Mouse (Mus musculus): Measurements from ENCODE around the gene Gm20388. TPM values are rescaled to one million over a fixed set of nuclear protein-coding genes. Genes with fewer than 3 reads are reported as not detected.

Gene Gm20388
- polyA plus RNA-seq, 1 experiment, result 49.7 TPM

DNA sequence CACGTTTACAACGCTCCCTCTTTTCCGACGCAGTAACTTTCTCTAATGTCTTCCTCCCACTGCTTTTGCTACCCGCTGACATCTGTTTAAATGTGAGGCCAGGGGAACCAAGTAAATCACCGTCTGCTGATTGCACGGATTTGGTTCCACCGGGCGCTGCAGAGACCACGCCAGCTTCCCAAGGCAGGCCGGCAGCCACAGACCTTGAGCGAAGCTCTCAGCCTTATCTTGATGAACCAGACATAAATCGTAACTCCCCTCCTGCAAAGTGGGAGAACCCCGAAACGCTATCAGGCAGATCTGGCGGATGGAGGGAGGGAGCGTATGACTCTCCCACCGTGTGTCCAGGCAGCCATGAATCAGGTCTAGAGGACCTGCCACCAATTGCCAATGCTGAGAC is 1113.1 kb downstream of the Gm20388 start:
- TF ChIP-seq POLR2A (IDR thresholded peaks at IDR 0.05; ENCODE audit: low read depth, low read length) (no peak), CTCF (conservative IDR thresholded peaks at IDR 0.05; ENCODE audit: insufficient read depth, insufficient read length, low read depth, low read length) (no peak)
- H3K36me3 ChIP-seq (ENCODE audit: control insufficient read depth, insufficient read depth, low read length), result no peaks in the 10 kb centered on the region
- H3K4me1 ChIP-seq (ENCODE audit: control insufficient read depth, insufficient read depth, low read length), result no peaks in the 10 kb centered on the region
- no peaks in the 10 kb centered on the region for H3K27me3 ChIP-seq (replicated peaks; ENCODE audit: control insufficient read depth, insufficient read depth, low read length)
- 12% methylated on average over 18 of the region's 18 CpGs for WGBS
- H3K4me3 ChIP-seq (ENCODE audit: insufficient read depth, low read depth, low read length), result no peak overlapping the region
- H3K27ac ChIP-seq (ENCODE audit: insufficient read depth, low read depth, low read length), result no peak overlapping the region
- DNase-seq, result no peak

DNA sequence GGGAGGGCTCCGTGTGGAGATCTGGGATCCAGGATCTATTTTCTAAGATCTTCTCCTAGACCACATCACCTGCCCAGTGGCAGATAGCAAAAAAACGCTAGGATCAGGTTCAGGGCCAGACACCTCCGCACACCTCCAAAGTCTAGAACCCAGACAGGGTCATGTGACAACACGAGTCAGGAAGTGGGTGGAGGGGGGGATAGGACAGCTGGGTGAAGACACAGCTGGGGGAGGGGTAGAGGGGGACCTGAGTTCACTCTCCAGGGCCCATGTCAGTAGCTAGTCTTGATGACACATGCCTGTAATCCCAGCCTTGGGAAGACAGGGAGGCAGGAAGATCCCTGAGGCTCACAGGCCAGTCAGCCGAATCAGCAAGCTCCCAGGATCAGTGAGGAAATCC is 1114.8 kb downstream of the Gm20388 start:
- Histone ChIP-seq H3K27ac (ENCODE audit: insufficient read depth, low read depth, low read length) (no peak overlapping the region), H3K4me1 (ENCODE audit: control insufficient read depth, insufficient read depth, low read length) (no peaks in the 10 kb centered on the region), H3K27me3 (replicated peaks; ENCODE audit: control insufficient read depth, insufficient read depth, low read length) (no peaks in the 10 kb centered on the region), H3K4me3 (ENCODE audit: insufficient read depth, low read depth, low read length) (no peak overlapping the region), H3K36me3 (ENCODE audit: control insufficient read depth, insufficient read depth, low read length) (no peaks in the 10 kb centered on the region)
- TF ChIP-seq CTCF (conservative IDR thresholded peaks at IDR 0.05; ENCODE audit: insufficient read depth, insufficient read length, low read depth, low read length), result no peak
- no peak for TF ChIP-seq POLR2A (IDR thresholded peaks at IDR 0.05; ENCODE audit: low read depth, low read length)
- no peak for DNase-seq
- 66% methylated on average over 5 of the region's 5 CpGs for WGBS

DNA sequence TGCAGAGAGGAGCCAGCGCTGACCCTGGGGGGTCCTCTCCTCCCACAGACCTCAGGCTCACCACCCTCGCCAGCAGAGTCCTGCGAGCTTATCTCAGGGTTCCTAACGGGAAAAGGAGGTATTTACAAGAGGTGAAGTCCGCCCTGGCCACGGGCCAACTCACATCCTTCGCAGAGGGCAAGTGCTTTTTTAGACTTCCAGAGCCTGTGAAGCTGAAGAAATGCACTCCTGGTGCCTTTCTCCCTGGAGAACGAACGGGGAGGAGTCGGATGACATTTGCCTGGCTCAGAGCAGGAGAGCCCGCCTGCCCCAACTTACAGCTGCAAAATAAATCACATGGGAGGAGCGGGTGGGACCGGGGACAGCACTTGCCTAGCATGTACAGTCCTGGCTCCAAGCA is 1117.1 kb downstream of the Gm20388 start:
- peak; percentile 60 for DNase-seq
- no peaks in the 10 kb centered on the region for H3K4me1 ChIP-seq (ENCODE audit: control insufficient read depth, insufficient read depth, low read length)
- no peak overlapping the region for H3K4me3 ChIP-seq (ENCODE audit: insufficient read depth, low read depth, low read length)
- no peak overlapping the region for H3K27ac ChIP-seq (ENCODE audit: insufficient read depth, low read depth, low read length)
- no peaks in the 10 kb centered on the region for H3K36me3 ChIP-seq (ENCODE audit: control insufficient read depth, insufficient read depth, low read length)
- 11% methylated on average over 13 of the region's 13 CpGs for WGBS
- no peak for TF ChIP-seq CTCF (conservative IDR thresholded peaks at IDR 0.05; ENCODE audit: insufficient read depth, insufficient read length, low read depth, low read length)
- TF ChIP-seq POLR2A (IDR thresholded peaks at IDR 0.05; ENCODE audit: low read depth, low read length), result no peak
- H3K27me3 ChIP-seq (replicated peaks; ENCODE audit: control insufficient read depth, insufficient read depth, low read length), result no peaks in the 10 kb centered on the region

DNA sequence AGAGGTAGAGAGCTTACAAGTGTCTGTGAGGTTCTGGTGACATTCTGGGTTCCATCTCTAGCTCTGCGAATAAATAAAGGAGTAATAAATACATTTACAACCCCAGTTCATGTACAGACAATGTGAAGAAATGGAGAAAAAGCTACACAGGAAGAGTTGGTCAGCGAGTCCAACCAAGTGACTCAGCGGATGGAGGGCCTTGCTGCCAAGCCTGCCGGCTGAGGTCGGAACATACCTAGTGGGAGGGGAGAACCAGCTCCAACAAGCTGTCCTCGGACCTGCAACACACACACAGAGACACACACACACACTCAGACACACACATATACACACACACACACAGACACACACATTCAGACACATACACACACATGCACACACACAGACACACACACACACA is 1118.4 kb downstream of the Gm20388 start:
- WGBS, result 84% methylated on average over 6 of the region's 6 CpGs
- no peak for DNase-seq
- no peaks in the 10 kb centered on the region for H3K4me1 ChIP-seq (ENCODE audit: control insufficient read depth, insufficient read depth, low read length)

DNA sequence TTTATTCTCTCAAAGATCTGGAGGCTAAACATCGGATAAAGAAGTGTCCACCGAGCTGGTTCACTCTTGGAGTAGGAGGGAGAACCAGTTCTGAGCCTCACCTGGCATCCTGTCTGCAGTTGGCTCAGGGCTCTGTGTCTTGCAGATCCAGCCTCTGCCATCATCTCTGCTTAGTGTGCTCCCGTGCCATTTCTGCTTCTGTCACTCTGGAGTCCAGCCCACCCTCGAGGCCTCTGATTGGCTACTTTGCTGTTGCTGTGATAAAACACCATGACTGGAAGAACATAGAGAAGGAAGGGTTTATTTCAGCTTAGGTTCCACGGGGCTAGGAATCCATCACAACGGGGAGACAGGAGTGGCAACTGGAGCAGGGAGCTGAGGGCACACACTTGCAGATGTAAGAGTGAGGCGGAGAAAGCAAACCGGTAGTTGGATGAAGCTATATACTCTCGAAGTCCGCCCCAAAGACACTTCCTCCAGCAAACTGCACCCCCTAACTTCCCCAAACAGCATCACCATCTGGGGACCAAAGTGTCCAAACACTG is 1119.9 kb downstream of the Gm20388 start:
- H3K27ac ChIP-seq (ENCODE audit: insufficient read depth, low read depth, low read length), result no peak overlapping the region
- no peak overlapping the region for H3K4me3 ChIP-seq (ENCODE audit: insufficient read depth, low read depth, low read length)
- no peak for TF ChIP-seq POLR2A (IDR thresholded peaks at IDR 0.05; ENCODE audit: low read depth, low read length)
- TF ChIP-seq CTCF (conservative IDR thresholded peaks at IDR 0.05; ENCODE audit: insufficient read depth, insufficient read length, low read depth, low read length), result no peak
- no peak for DNase-seq
- 56% methylated on average over 10 of the region's 10 CpGs for whole genome bisulfite sequencing
- no peaks in the 10 kb centered on the region for H3K4me1 ChIP-seq (ENCODE audit: control insufficient read depth, insufficient read depth, low read length)
- H3K36me3 ChIP-seq (ENCODE audit: control insufficient read depth, insufficient read depth, low read length), result no peaks in the 10 kb centered on the region
- H3K27me3 ChIP-seq (replicated peaks; ENCODE audit: control insufficient read depth, insufficient read depth, low read length), result no peaks in the 10 kb centered on the region

More for the DNA sequence above, 1118.4 kb downstream of the Gm20388 start:
- Histone ChIP-seq H3K27ac (ENCODE audit: insufficient read depth, low read depth, low read length) (no peak overlapping the region), H3K27me3 (replicated peaks; ENCODE audit: control insufficient read depth, insufficient read depth, low read length) (no peaks in the 10 kb centered on the region), H3K4me3 (ENCODE audit: insufficient read depth, low read depth, low read length) (no peak overlapping the region), H3K36me3 (ENCODE audit: control insufficient read depth, insufficient read depth, low read length) (no peaks in the 10 kb centered on the region)
- TF ChIP-seq CTCF (conservative IDR thresholded peaks at IDR 0.05; ENCODE audit: insufficient read depth, insufficient read length, low read depth, low read length) (no peak), POLR2A (IDR thresholded peaks at IDR 0.05; ENCODE audit: low read depth, low read length) (no peak)

DNA sequence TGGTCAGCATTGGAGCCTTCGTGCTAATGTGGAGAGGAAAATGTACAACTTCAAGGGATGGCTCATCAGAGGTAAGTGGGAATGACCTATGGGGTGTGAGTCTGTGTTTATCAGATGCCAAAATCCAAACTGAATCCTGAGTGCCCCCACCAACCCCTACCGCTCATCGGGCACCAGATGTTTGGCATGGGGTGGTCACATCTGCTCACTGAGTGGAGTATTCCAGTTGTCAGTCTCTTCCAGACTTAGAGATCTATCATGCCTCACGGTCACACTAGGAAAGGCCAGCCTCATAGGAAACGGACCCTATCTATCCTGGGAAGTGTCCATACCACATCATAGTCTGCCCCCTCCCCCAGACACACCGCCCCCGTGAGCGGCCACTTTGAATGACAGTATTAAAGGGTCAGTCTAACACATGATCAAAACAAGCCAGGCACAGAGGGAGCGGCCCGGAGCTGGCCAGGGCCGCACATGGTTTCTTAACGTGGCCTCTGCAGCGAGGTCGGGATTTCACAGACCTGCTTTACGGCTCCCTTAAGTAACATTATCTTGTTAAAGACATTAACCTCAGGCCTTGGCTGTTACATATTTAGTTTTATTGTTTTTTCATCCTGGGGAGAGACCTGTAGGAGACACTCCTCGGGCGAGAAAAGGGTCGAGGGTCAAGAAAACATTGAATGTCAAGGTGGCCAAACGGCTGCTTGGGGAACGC is 1122.8 kb downstream of the Gm20388 start:
- Histone ChIP-seq H3K36me3 (ENCODE audit: control insufficient read depth, insufficient read depth, low read length) (no peaks in the 10 kb centered on the region), H3K27ac (ENCODE audit: insufficient read depth, low read depth, low read length) (no peak overlapping the region), H3K4me3 (ENCODE audit: insufficient read depth, low read depth, low read length) (no peak overlapping the region), H3K27me3 (replicated peaks; ENCODE audit: control insufficient read depth, insufficient read depth, low read length) (no peaks in the 10 kb centered on the region), H3K4me1 (ENCODE audit: control insufficient read depth, insufficient read depth, low read length) (no peaks in the 10 kb centered on the region)
- 41% methylated on average over 20 of the region's 20 CpGs for WGBS
- no peak for TF ChIP-seq POLR2A (IDR thresholded peaks at IDR 0.05; ENCODE audit: low read depth, low read length)
- no peak for TF ChIP-seq CTCF (conservative IDR thresholded peaks at IDR 0.05; ENCODE audit: insufficient read depth, insufficient read length, low read depth, low read length)
- DNase-seq, result no peak

DNA sequence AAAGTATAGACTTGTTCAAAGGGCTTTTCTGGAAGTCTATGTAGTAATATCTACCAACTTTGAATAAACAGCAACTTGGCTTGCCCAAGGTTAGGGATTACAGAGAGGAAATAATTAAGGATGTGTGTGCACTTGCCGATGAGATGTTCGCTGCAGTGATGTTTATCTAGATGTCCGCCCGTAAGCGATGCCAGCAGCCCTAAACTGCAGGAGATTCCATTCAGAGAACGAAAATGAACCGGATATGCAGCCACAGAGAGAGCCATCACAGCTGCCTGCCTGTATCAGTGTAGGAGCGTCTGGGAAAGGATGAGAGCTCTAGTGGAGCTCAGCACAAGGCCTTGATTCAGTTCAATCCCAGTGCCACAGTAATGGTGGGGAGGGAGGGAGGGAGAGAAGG is 1125.0 kb downstream of the Gm20388 start:
- 45% methylated on average over 8 of the region's 8 CpGs for WGBS
- no peaks in the 10 kb centered on the region for H3K27me3 ChIP-seq (replicated peaks; ENCODE audit: control insufficient read depth, insufficient read depth, low read length)
- H3K36me3 ChIP-seq (ENCODE audit: control insufficient read depth, insufficient read depth, low read length), result no peaks in the 10 kb centered on the region
- H3K4me3 ChIP-seq (ENCODE audit: insufficient read depth, low read depth, low read length), result no peak overlapping the region
- no peak for DNase-seq
- no peaks in the 10 kb centered on the region for H3K4me1 ChIP-seq (ENCODE audit: control insufficient read depth, insufficient read depth, low read length)
- H3K27ac ChIP-seq (ENCODE audit: insufficient read depth, low read depth, low read length), result no peak overlapping the region
- TF ChIP-seq CTCF (conservative IDR thresholded peaks at IDR 0.05; ENCODE audit: insufficient read depth, insufficient read length, low read depth, low read length) (no peak), POLR2A (IDR thresholded peaks at IDR 0.05; ENCODE audit: low read depth, low read length) (no peak)

All from kidney, adult 2 months (tissue).